Mouse (Mus musculus): ENCODE data around the gene Eif2s1. TPM values are rescaled to one million over a fixed set of nuclear protein-coding genes. Genes with fewer than 3 reads are reported as not detected.

The Eif2s1 gene
- polyA plus RNA-seq (2014; fragmentation: Illumina TruSeq; extraction: RNeasy Lipid Tissue Mini Kit (QIAGEN cat#74804)), result 178 TPM

DNA sequence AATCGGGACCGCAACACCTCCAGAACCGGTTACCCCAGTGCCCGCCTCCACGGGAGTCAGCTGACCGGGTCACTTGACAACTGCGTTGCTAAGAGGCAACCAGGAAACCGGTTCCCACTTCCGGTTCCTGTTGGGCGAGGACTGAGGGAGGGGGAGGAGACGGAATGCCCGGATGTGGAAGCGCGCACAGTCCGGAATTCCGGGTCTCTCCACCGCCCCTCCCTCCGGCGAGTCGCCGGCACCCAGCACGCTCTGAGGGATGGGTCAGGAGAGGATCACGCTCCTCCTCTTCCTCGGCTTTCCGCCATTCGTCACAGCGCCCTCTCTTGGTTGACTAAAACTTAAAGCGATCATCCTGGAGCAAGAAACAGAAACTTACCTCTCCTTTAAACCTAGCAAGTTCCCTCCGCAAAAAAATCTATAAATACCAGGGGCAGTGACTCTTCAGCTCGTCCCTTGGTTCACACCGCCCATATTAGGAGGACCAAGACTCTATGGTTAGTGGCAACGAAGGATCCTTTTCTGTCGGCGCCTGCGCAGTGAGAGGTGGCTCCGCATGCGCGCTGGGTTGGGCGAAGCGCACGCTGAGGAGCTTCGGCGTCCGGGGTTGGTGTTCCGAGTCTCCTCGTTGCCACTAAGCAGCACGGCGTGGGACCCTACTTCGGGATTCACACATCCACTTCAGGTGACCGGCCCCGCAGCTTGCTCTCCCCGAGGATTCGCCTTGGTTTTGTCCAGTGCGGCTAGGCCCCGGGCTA lies at the start of gene Eif2s1, which contains the start of gene Atp6v1d:
Gene Eif2s1, plus strand, starts transcription at position 324 of the 758 bp plus-strand sequence.
Gene Atp6v1d, minus strand, starts transcription at position 143 of the 758 bp plus-strand sequence.

DNA sequence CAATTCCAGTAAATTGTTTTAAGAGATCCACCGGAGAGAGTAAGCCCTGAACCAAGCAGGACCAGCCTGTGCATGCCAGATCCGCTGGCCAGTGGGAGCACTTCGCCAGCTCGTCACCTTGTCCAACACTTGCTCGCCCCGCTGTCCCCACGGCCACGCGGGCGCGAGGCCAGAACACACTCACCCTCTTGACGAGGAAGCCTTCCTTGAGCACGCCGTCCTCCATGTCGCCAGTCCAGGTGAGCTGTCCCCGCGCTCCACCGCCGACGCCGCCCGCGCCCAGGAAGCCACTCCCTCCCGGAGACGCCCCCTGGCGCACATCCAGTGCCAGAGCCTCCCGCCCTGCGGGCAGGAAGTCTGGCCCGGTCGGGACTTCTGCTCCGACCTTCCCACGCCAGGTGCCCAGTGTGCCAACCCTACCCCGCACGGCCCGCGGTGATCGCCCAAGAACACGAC lies 45.1 kb downstream of the Eif2s1 start, which contains the start of gene Plek2:
Gene Plek2, minus strand, starts transcription at position 258 of the 456 bp plus-strand sequence.

Other genes with a start within 250 kb of the Eif2s1 start
- 0.29 TPM for gene Fam71d, start 170.3 kb upstream of the Eif2s1 start, polyA plus RNA-seq (2014; fragmentation: Illumina TruSeq; extraction: RNeasy Lipid Tissue Mini Kit (QIAGEN cat#74804))
- 94.5 TPM for gene Mpp5, start 112.9 kb upstream of the Eif2s1 start, polyA plus RNA-seq (2014; fragmentation: Illumina TruSeq; extraction: RNeasy Lipid Tissue Mini Kit (QIAGEN cat#74804))
- 87.8 TPM for gene Atp6v1d, start 181 bp upstream of the Eif2s1 start, polyA plus RNA-seq (2014; fragmentation: Illumina TruSeq; extraction: RNeasy Lipid Tissue Mini Kit (QIAGEN cat#74804))
- 1.5 TPM for gene Plek2, start 45.1 kb downstream of the Eif2s1 start, polyA plus RNA-seq (2014; fragmentation: Illumina TruSeq; extraction: RNeasy Lipid Tissue Mini Kit (QIAGEN cat#74804))
- gene Tmem229b, start 145.8 kb downstream of the Eif2s1 start, polyA plus RNA-seq (2014; fragmentation: Illumina TruSeq; extraction: RNeasy Lipid Tissue Mini Kit (QIAGEN cat#74804)), result 9.6 TPM
- gene Plekhh1, start 167.3 kb downstream of the Eif2s1 start, polyA plus RNA-seq (2014; fragmentation: Illumina TruSeq; extraction: RNeasy Lipid Tissue Mini Kit (QIAGEN cat#74804)), result 25.8 TPM
- 34.4 TPM for gene Pigh, start 227.8 kb downstream of the Eif2s1 start, polyA plus RNA-seq (2014; fragmentation: Illumina TruSeq; extraction: RNeasy Lipid Tissue Mini Kit (QIAGEN cat#74804))